Mouse (Mus musculus) embryonic fibroblast, embryonic 13.5 days (primary cell): ENCODE results near the gene Ampd3. TPM values are rescaled to one million over a fixed set of nuclear protein-coding genes. Genes with fewer than 3 reads are reported as not detected.
A peak's percentile ranks its signal among the peaks of the same experiment; 100 is the strongest.

Experiments
- H3K27ac ChIP-seq: 2 replicates; pipeline ENCODE4 v1.5.1; 2012; ENCODE audit warnings: low read length, control low read depth, inconsistent platforms; ENCODE audit not compliant: insufficient read depth
- H3K4me1 ChIP-seq: 2 replicates; pipeline ENCODE4 v1.6.1; 2011; ENCODE audit warnings: low read length; ENCODE audit not compliant: control insufficient read depth, insufficient read depth
- H3K4me3 ChIP-seq: 2 replicates; pipeline ENCODE4 v1.5.1; 2011; ENCODE audit warnings: mild to moderate bottlenecking, control low read depth, low read length; ENCODE audit not compliant: insufficient read depth
- CTCF ChIP-seq: IDR thresholded peaks from 2 replicates; pipeline ENCODE4 v1.5.1; 2011; ENCODE audit warnings: mild to moderate bottlenecking, control low read depth, low read length, moderate library complexity, borderline replicate concordance; ENCODE audit not compliant: insufficient read depth
- POLR2A ChIP-seq: IDR thresholded peaks from 2 replicates; pipeline ENCODE4 v1.6.1; 2011; ENCODE audit warnings: low read depth, mild to moderate bottlenecking, control low read depth, low read length, moderate library complexity
- polyA plus RNA-seq: library from polyadenylated mRNA; stranded (reverse); fragments of >200 nt; gene quantifications from 2 replicates; pipeline ENCODE4 v1.2.4, GENCODE M21; 2011; ENCODE audit warnings: low read depth; ENCODE audit not compliant: missing spikeins, insufficient read length

Gene Ampd3
- polyA plus RNA-seq, 1 experiment = 4.6 TPM

DNA sequence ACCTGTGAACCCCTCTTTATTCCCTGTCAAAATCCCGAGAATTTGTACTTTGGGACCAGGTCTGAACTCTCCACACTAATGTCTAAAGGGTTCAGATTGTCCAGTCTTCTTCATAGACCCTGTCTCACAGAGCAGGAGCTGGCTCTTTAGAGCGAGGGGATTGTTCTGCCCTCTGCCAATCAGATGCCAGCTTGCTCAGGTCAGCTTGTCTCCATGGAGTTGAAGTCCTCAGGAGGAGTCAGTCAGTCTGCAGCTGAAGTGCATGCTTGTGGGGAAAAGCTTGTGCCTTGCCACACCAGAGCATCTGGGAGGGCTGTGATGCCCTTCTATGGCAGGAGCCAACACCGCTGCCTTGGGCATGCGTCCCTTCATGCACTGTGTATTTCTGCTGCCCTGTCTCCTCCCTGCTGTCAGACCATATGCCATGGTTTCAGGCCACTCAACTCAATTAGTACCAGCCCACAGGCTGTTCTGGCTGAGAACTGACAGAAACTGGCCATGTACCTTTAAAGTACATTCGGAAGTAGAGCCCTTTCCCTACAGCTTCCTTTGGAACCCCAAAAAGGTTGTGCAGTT is 5.3 kb upstream of the Ampd3 start:
- Histone ChIP-seq H3K4me3 (no peak overlapping the region), H3K27ac (no peak overlapping the region), H3K4me1 (peaks cover 3% of the 10 kb centered on the region; the same call in 1 of the 2 replicates)
- TF ChIP-seq CTCF = no peak
- no peak for TF ChIP-seq POLR2A

DNA sequence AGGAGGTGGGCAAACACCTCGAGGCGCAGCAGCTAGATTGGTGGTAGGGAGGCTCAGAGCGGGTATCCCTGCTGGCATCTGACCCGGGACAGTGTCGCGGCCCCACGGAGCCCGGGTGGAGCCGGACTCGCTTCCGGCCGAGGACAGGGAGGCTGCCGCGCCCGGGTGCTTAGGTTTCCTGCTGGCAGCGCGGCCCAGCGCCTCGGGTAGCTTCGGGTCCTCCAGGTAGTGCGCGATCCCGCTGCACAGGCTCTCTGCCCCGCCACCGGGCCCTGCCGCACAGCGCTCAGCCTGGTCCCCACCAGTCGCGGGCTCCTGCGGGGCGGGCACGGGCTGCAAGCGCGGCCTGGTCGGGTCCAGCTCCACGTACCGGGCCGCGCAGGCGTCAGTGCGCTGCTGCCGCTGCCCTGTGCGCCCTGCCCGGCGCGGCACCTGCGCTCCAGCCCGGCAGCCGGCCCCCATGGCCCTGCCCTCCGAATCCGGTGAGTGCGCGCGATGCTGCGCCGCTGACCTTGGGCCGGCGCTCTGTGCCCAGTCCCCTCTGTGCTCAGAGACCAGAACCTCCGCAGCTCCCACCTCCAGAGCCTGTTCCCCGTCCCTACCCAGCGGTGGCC is 552 bp downstream of the Ampd3 start:
- TF ChIP-seq CTCF = no peak
- TF ChIP-seq POLR2A = peak; percentile 46; the same call in 1 of the 2 replicates
- H3K4me1 ChIP-seq = peaks cover 3% of the 10 kb centered on the region; the same call in 1 of the 2 replicates
- no peak overlapping the region for H3K27ac ChIP-seq
- H3K4me3 ChIP-seq = peak overlapping the region; percentile 16

DNA sequence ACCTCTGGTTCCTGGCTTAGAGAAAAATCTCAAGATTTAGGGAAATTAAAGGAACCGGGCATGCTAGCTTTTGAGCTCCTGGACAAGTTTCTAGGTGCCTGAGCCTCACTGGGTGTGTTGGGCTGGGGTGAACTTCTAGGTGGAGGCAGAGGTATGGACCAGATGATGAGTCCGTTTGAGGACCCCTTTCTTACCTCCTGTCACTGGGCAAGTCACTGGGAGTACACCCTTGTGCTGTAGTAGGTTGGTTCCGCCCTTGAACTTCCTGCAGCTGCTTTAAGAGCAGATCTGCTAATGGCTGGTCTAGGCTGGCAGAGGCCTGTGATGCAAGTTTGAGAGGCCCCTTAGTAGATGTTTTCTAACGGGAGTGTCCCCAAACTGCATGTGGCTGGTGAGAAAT is 1.1 kb downstream of the Ampd3 start:
- H3K4me3 ChIP-seq = peak overlapping the region; percentile 16
- no peak for TF ChIP-seq CTCF
- no peak for TF ChIP-seq POLR2A
- no peak overlapping the region for H3K27ac ChIP-seq
- peaks cover 4% of the 10 kb centered on the region; the same call in 1 of the 2 replicates for H3K4me1 ChIP-seq

DNA sequence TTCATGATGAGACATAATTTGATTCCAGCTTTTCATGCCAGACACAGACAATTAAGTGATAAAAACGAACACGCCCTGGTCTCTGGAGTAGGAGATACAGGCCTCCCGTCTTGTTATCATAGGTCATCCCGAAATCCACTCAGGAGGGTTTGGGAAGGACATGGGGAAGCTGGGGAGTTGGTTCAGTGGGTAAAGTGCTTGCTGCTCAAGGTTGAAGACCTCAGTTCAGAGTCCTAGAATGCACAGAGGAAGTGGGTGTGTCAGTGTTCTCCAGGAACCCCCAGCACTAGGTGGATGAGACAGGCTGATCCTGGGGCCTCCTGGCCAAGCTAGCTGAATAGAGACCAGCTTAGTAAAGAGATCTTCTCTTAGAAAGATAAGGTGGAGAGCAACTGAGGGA is 2.9 kb downstream of the Ampd3 start:
- TF ChIP-seq CTCF (no peak), POLR2A (no peak)

DNA sequence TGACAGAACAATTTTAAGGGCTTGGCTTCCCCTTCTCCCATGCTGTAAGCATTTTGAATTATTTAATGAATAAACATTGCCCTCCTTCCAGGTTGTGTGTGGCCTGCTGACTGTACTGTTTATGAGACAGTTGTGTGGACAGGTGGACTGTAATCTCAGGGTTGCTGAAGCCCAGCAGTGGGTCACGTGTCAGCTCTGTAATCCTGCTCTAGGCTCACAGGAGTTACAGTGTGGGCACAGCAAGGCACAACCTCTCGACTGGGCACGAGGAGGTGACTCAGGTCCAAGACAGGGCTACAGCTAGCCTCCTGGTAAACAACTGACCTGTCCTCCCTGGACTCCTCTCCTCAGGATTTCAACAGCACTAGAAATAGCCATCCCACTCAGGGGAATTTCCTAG is 4.3 kb downstream of the Ampd3 start:
- Histone ChIP-seq H3K4me1 (peaks cover 2% of the 10 kb centered on the region; the same call in 1 of the 2 replicates), H3K27ac (no peak overlapping the region), H3K4me3 (no peak overlapping the region)
- TF ChIP-seq POLR2A = no peak
- TF ChIP-seq CTCF = no peak

More for the DNA sequence above, 2.9 kb downstream of the Ampd3 start:
- Histone ChIP-seq H3K27ac (no peak overlapping the region), H3K4me1 (peaks cover 3% of the 10 kb centered on the region; the same call in 1 of the 2 replicates), H3K4me3 (no peak overlapping the region)

DNA sequence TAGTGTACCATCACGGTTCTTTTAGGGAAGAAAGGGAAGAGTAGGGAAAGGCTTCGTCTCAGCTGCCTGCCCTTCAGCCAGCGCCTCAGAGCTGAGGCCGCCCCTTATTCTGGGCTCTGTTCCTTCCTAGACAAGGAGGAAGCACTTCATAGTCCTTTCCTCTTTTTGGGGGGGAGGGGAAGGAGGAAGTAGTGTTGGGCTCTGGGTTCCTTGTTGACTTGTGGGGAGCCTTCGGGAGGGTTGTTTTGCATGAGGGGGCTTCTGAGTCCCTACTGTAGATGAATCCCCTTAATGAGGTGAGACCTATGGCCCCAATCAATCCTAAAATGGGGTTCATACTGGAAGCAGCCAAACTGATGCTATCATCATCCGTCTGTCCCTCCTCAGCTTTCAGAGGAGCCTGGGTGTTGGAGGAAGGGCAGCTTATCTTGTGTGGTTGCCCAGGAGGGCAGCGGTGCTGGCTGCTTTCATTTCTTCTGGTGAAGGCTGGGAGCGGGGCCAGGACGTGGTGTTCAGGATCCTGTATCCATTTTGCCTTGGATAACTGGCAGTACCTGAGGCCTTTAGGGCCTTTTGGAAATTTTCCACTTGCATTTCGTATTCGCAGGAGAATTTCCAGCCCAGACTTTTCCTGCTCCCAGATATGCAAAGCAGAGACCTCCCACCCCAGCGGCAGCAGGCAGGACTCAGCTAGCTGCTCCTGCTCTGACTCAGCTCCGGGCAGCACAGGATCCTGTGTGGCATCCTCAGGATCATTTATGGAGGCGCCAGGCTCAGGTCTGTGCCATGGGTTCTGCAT is 5.4 kb downstream of the Ampd3 start:
- TF ChIP-seq POLR2A = no peak
- TF ChIP-seq CTCF = no peak
- Histone ChIP-seq H3K4me3 (no peak overlapping the region), H3K27ac (peak overlapping the region; percentile 54), H3K4me1 (peaks cover 2% of the 10 kb centered on the region; the same call in 1 of the 2 replicates)

DNA sequence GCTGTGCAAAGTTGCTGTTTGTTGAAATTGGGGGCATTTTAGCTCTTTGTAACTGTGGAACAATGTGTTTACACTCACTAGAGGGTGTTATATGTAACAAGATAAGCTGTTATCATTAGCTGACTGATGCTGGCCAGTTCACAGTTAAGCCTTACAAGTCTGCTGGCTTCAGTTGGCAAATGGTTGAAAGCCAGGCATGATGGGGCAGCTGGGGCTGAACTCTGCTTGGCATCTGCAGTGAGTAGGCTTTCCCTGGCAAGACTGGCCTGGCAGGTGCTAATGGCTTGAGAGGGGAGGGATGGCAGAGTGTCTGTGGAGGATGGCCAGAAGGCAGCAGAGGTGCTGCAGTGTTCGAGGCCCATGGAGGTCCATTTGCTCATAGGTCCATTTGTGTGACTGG is 6.1 kb downstream of the Ampd3 start:
- no peak overlapping the region for H3K4me3 ChIP-seq
- TF ChIP-seq POLR2A (no peak), CTCF (no peak)
- H3K4me1 ChIP-seq = peaks cover 2% of the 10 kb centered on the region; the same call in 1 of the 2 replicates
- peak overlapping the region; percentile 20; the same call in 1 of the 2 replicates for H3K27ac ChIP-seq

DNA sequence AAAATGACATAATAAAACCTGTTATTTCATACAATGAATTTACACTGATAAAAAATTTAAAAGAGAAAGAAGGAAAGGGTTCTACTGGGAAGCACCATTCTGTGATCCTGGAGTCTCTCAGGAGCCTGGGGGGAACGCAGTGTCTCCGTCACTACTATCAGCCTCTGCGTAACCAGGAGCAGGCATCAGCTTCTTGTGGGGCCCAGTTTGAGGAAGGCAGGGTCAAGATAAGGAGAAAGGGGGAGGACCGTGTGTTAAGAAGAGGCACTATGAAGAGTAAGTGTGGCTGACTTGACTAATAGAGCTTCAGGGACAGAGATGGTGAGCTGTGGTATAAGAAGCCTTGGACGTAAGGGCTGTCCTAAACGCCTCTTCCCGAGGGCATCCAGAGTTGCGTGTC is 6.7 kb downstream of the Ampd3 start:
- Histone ChIP-seq H3K4me1 (peaks cover 2% of the 10 kb centered on the region; the same call in 1 of the 2 replicates), H3K27ac (no peak overlapping the region), H3K4me3 (no peak overlapping the region)
- TF ChIP-seq POLR2A (no peak), CTCF (no peak)

DNA sequence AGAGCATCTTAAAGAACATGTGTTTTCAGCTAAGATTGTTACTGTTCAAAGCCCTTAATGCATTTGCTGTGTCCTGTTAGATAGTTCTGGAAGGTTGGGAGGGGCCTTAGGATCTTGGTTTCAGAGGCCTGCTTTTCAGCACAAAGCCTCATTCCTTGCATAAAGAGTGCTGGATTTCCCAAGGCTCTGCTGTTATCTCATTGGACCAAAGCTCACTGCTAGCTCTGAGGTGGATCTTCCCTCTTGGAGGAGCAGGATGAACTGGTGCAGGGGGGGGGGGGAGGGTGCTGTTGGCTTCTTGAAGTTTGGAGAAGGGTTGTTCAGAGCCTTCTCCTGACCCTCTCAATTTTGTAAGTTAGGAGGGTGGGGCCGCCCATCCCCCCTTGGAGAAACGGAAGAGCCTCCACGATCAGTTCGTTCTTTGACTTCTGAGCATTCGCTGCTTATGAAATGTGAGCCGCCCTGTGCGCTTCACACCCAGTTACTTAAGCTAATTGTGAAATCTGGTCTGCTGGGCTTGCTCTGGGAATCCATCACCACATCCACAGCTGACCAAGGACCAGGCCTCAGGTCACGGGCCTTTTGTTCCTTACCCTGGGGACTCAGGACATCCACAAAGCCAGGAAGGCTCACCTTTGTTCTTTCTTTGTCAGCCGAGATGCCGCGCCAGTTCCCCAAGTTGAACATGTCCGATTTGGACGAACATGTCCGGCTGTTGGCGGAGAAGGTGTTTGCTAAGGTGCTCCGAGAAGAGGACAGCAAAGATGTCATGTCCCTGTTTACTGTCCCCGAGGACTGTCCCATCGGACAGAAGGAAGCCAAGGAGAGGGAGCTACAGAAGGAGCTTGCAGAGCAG is 9.4 kb downstream of the Ampd3 start:
- peaks cover 18% of the 10 kb centered on the region for H3K4me1 ChIP-seq
- no peak overlapping the region for H3K4me3 ChIP-seq
- TF ChIP-seq CTCF = no peak
- H3K27ac ChIP-seq = no peak overlapping the region
